Mouse (Mus musculus) brown adipose tissue, adult 24 weeks (tissue): ENCODE results near the gene Cnpy3. TPM values are rescaled to one million over a fixed set of nuclear protein-coding genes. Genes with fewer than 3 reads are reported as not detected.
A peak's percentile ranks its signal among the peaks of the same experiment; 100 is the strongest.
"Not testable (repeated sequence)": the region's sequence is repeated elsewhere in the genome, so short reads cannot be mapped to it uniquely, and the experiment has no call there.

Experiments used
- H3K27ac ChIP-seq: fragments of 200-500 bp; replicated peaks from 2 replicates; pipeline ENCODE4 v1.5.1; 2012; ENCODE audit warnings: low read depth, mild to moderate bottlenecking, low read length
- H3K4me1 ChIP-seq: fragments of 200-500 bp; 2 replicates; pipeline ENCODE4 v1.6.1; 2012; ENCODE audit warnings: low read length, mixed read lengths; ENCODE audit not compliant: control insufficient read depth, insufficient read depth, insufficient read length
- H3K4me3 ChIP-seq: fragments of 200-500 bp; 2 replicates; pipeline ENCODE4 v1.5.1; 2012; ENCODE audit warnings: low read depth, mild to moderate bottlenecking, low read length, moderate library complexity; ENCODE audit not compliant: insufficient read depth
- polyA plus RNA-seq: library from polyadenylated mRNA; stranded (reverse); fragments of >200 nt; gene quantifications from 2 replicates; pipeline ENCODE4 v1.2.4, GENCODE M21; 2012; ENCODE audit not compliant: missing spikeins, insufficient read depth, insufficient read length

The Cnpy3 gene
- polyA plus RNA-seq, 1 experiment, result 16.3 TPM

DNA sequence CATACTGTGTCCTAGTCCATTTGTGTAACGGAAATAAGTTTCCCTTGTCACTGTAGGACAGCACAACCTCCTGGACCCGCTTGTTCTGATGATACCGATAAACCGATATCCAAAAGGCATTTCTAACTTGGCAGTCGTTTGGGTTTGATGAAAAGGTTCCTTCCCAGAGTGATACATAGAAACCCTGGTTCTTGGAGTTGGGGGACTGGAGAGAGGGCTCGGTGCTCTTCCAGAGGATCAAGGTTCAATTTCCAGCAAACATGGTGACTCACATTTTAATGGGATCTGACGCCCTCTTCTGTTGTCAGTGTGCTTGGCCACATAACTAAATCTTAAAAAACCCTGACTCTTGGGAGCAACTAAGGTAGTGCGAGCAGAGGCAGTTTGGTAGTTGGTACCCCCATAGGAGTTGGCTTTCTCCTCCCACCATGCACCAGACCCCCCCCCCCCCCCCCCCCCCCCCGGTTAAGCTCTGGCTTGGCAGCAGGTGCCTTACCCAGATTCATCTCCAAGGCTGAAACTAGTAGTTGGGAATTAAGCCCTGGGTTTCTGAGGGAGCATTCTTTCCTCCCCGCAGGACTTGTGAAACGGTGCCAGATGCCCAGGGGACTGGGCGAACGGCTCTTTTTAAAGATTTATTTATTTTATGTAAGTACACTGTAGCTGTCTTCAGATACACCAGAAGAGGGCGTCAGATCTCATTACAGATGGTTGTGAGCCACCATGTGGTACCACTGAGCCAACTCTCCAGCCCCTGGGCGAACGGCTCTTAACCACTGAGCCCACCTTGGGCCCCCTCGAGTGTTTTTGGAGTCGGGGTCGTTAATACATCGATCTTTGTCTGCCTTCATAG is 21.5 kb upstream of the Cnpy3 start:
- peaks cover 4% of the 10 kb centered on the region; the same call in 1 of the 2 replicates for H3K4me1 ChIP-seq
- H3K27ac ChIP-seq, result peak overlapping the region; percentile 55
- H3K4me3 ChIP-seq, result peak overlapping the region; percentile 82

DNA sequence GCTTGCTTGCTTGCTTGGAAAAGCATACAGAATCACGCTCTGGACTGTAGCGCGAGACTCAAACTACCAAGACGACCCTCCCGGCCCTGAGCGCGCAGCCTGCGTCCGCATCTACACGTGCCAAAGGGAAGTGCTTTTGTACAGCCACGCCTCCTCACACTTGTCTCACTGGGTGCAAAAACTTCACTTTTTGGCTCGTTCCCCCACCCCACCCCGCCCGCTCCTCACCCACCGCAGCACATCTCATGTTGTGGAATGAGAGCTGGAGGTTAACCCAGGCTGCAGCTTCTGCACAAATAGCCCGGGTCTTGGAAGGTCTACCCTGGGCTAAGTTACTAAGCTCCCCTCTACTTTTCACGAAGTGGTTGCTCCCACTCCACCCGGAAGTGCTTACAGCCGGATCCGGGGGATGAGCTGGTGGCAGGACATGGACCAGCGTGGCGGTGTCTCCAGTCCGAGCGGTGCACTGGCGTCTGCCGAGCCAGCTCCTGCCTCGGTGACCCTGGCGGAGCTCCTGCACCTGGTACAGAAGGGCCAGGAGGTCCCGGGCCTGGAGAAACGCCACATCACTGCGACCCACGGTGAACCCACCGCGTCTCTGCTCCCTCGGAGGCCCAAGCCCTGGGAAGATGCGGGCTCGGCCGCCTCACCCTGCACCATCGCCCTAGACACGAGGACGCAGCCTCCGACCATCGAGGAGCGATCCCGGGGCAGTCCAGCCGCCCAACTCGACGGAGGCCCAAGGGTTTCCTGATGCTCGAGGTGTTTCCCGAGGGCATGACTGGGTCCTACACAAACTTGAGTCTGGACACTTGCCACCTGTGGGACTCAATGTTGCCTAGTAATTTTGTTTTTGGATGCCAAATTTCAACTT is 20.6 kb upstream of the Cnpy3 start, which contains the start of gene 2310039H08Rik:
Gene 2310039H08Rik, plus strand, starts transcription at position 232 of the 874 bp plus-strand sequence.
- Histone ChIP-seq H3K27ac (peak within 1 kb of the TSS; percentile 66), H3K4me1 (peaks cover 4% of the 10 kb centered on the region; the same call in 1 of the 2 replicates), H3K4me3 (peak within 1 kb of the TSS; percentile 82)

DNA sequence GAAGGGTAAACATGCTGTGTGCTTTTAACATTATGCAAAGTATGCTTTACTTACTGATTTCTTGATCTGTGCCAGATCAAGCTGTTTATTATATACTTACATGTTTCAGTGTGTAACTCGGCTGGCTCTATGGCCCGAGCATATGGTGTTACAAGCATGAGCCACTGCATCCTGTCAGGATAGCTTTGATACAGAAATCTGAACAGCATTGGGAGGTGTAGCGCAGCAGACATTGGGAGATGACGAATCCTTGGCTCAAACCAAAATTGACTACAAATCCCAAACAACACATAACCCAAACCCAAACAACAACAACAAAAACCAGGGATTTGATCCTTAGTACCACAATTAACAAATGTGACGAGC is 20.0 kb upstream of the Cnpy3 start:
- Histone ChIP-seq H3K27ac (peak overlapping the region; percentile 66), H3K4me3 (peak overlapping the region; percentile 68), H3K4me1 (peaks cover 4% of the 10 kb centered on the region; the same call in 1 of the 2 replicates)

DNA sequence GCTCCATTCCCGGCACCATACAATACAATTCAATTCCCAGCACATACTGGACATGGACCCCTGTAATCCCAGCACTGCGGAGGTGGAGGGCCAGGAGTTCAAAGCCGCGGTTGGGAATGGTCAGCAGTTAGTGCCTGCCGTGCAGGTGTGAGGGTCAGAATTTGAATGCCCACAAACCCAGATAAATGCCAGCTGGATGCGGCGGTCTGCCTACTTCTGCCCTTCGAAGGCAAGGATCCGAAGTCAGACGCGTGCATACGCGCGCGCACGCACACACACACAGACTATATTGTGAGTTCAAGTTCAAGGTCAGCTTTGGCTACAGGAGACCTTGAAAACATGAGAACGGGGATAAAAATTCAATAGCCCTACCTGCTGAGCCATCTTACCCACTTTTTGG is 19.6 kb upstream of the Cnpy3 start:
- Histone ChIP-seq H3K4me1 (peaks cover 4% of the 10 kb centered on the region; the same call in 1 of the 2 replicates), H3K27ac (no peak overlapping the region), H3K4me3 (peak overlapping the region; percentile 68)

DNA sequence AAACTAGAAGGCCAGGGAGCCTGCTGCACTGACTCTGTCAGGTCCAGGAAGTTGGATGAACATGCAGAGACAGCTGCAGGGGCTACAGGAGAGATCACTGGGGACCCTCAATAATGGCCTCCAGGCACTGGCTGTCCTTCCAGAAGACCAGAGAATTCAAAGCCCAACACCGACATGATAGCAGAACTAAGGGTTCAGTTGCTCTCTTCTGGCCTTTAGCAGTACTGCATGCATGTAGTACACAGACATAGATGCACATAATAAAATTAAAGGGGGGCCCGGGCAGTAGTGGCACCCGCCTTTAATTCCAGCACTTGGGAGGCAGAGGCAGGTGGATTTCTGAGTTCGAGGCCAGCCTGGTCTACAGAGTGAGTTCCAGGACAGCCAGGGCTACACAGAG is 19.0 kb upstream of the Cnpy3 start:
- Histone ChIP-seq H3K4me3 (no peak overlapping the region), H3K27ac (no peak overlapping the region), H3K4me1 (peaks cover 4% of the 10 kb centered on the region; the same call in 1 of the 2 replicates)

DNA sequence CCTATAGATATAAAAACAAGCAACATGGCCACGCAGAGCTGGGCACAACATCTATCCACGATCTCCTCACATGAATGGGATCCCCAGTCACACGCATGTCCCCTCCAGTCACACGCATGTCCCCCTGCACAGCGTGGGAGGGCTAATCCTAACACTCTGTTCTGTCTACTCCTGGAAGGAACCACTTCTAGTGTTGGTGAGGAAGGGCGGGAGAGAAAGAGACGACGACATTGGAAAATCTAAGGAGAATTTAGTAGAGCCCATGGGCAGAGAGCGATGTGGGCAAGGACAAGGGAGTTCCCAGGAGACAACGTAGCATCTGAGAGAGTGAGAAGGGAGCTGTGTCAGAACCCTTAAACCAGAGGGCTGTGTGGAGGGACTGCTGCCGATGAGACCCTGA is 18.5 kb upstream of the Cnpy3 start:
- Histone ChIP-seq H3K27ac (no peak overlapping the region), H3K4me3 (no peak overlapping the region), H3K4me1 (peaks cover 4% of the 10 kb centered on the region; the same call in 1 of the 2 replicates)

DNA sequence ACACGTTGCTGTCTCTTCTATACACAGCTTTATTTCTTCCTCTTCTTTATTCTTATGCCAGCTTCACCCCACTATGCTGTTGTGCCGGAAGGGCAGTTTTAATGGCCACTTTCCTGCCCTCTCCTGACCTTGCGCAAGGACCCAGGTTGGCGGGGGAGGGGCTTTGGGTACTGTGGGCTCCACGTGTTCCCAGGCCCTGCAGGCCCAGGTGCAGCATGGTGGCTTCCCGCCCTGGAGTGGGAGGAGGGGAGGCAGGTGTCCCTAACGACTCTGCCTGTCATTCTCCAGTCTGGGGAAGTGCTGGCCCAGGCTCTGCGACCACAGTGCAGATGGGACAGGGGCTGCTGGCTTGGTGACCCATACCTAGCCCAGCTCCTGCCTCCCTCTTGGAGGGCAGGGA is 15.9 kb upstream of the Cnpy3 start:
- Histone ChIP-seq H3K4me1 (peaks cover 4% of the 10 kb centered on the region; the same call in 1 of the 2 replicates), H3K27ac (no peak overlapping the region), H3K4me3 (no peak overlapping the region)

DNA sequence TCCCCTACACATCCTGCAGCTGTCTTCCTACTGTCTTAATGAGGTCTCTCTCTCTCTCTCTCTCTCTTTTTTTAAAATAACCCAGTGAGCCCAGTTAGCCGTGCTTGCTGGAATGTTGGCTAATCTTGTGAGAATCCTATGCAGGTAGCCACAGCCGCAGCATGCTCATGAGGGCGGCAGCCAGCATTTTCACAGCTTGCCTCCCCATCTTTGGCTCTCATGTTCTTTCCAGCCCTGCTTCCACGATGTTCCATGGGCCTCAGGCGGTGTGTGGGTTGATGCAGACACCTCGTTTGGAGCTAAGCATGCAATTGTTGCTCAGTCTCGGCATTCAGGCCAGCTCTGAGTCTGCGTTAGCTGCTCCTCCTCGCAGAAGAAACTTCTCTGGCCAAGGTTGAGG is 12.9 kb upstream of the Cnpy3 start:
- not testable (repeated sequence) for H3K4me3 ChIP-seq, H3K4me1 ChIP-seq, H3K27ac ChIP-seq

DNA sequence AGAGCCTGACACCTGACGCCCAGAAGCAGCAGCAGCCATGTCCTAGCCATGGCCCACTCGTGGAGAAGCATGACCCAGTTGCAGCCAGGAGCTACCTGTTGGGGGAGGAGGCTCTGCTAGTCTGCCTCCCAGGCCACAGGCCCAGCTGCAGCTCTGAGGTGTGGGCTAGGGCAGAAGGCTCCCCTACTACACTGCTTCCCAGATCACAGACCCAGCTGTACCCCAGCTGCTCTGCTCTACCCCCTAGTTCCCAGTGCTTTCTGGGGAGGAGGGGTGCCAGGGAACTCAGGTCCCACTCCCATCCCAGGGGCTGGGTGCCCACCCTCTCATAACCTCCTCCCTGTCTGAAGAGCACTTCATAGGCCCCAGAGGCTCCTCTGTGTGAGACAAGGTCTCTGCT is 11.5 kb upstream of the Cnpy3 start, which contains the start of gene Ptcra:
Gene Ptcra, minus strand, starts transcription at position 169 of the 400 bp plus-strand sequence.
- Histone ChIP-seq H3K27ac (no peak within 1 kb of the TSS), H3K4me3 (no peak within 1 kb of the TSS), H3K4me1 (no peaks in the 10 kb centered on the region)

DNA sequence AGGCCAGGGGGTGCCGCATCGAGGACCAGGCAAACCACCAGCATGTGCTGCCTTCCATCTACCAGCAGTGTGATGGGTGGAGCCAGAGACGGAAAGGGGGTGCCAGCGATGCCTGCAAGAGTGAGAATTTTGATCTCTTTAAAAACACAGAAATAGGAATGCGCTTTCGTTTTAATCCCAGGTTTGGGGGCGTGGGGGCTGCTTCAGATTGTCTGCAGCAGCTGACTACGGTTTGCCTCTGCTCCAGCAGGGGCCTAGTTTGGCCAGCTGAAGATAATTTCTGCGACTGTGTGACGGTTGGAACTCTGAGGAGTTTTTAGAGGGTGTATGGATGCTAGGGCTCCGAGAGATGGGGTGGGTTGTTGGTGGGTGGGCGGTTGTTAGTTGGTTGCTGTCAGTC is 6.7 kb upstream of the Cnpy3 start:
- Histone ChIP-seq H3K4me3 (no peak overlapping the region), H3K4me1 (no peaks in the 10 kb centered on the region), H3K27ac (no peak overlapping the region)

DNA sequence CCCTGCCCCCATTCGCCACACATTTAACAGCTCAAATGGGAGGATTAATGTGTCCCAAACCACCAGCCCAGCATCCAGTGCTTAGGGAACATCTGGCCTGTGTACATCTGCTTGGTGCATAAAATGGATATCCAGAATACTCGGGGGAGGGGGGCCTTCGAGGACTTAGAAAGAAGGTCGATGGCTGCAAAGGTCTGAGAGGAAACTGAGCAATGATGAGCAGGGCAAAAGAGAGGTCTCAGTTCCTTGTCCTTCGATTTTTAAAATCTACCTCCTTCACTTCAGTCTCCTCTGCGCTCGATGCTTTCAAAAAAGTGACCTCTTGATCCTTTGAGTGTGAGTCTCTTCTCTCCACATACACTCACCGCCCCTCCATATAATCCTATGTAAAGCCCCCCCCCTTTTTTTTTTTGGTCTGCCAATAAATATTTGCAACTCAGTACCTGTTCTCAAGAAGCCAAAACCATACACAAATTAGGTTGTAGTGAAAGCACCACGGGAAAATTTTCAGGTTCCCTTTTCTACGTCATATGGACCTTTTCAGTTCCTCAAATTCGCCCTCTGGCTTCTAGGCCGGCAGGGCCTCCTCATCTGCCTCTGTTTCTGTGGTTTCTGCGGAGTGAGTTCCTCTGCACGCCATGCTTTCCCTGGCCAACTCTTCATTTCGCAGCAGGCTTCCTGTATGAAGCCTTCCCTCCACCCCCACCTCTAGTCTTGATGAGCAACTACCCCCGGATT is 789 bp downstream of the Cnpy3 start:
- peak overlapping the region; percentile 84 for H3K4me3 ChIP-seq
- peak overlapping the region; percentile 83 for H3K27ac ChIP-seq
- H3K4me1 ChIP-seq, result 0 out of 2 replicates have a peak, but pooled peaks cover 4% of the 10 kb centered on the region

DNA sequence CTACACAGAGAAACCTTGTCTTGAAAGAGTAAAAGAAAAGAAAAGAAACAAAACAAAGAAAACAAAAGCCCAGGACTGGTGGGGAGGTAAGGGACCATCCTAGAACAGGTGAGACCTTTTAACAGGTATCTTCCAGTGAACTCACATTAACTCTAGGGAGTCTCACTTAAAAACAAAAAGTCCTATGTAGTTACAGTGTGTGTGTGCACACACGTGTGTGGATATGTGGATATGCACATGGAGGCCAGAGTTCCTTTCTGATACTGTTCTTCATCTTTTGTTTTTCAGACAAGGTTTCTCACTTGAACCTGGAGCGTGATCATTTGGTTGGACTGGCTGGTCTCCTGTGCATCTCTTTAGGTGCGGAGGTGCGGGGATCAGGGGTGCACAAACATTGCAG is 1.4 kb downstream of the Cnpy3 start:
- Histone ChIP-seq H3K27ac (no peak overlapping the region; the same call in 1 of the 2 replicates), H3K4me3 (peak overlapping the region; percentile 84; the same call in 1 of the 2 replicates), H3K4me1 (0 out of 2 replicates have a peak, but pooled peaks cover 4% of the 10 kb centered on the region)

DNA sequence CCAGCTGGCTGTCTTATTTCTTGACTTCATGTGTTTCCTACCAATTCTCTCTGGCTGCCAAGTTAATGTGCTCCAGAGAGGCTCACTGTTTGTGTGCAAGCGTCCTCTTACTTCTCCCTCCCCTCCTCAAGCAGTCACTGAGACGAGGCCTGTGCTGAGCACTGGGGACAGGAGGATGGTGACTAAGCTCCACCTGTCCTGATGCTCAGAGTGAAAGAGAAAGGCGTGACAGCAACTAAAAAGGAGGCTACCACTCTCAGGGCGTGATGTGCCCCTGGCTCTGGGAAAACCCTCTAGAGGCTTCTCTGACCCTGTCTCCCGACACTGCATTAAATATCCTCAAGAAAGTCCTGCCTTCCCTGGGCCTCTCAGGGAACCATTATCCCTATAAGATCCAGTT is 2.7 kb downstream of the Cnpy3 start:
- Histone ChIP-seq H3K4me1 (0 out of 2 replicates have a peak, but pooled peaks cover 4% of the 10 kb centered on the region), H3K4me3 (no peak overlapping the region)

DNA sequence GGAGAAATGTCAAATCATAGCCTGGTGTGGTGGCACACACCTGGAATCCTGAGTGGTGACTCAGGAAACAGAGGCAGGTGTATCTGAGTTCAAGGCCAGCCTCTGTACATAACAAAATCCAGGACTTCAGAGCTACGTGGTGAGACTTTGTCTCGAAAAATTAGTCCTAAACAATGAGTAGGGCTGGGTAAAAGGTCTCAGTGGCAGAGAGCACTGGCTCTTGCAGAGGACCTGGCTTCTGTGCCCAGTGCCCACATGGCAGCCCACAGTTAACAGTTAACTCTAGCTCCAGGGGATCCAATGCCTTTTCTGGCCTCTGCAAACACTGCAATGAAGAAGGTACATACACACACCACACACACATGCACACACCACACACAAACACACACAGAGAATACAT is 4.2 kb downstream of the Cnpy3 start:
- Histone ChIP-seq H3K27ac (no peak overlapping the region), H3K4me1 (0 out of 2 replicates have a peak, but pooled peaks cover 4% of the 10 kb centered on the region), H3K4me3 (no peak overlapping the region)

More for the DNA sequence above, 2.7 kb downstream of the Cnpy3 start:
- no peak overlapping the region for H3K27ac ChIP-seq
